Mouse (Mus musculus): Measurements from ENCODE around the gene Tmem56.
A peak's percentile ranks its signal among the peaks of the same experiment; 100 is the strongest.

Tmem56 gene

GRCm38 (mm10) chr3:121277009-121277408 is 5.9 kb downstream of the Tmem56 start:
- no peak for DNase-seq

- DNase-seq: no peak
Measured at GRCm38 (mm10) chr3:121274010-121274409, 8.9 kb downstream of the Tmem56 start.

GRCm38 (mm10) chr3:121272577-121272976 is 10.3 kb downstream of the Tmem56 start:
- no peak for DNase-seq

- DNase-seq: no peak
Measured at GRCm38 (mm10) chr3:121267283-121267682, 15.6 kb downstream of the Tmem56 start.

- no peak for DNase-seq
Measured at GRCm38 (mm10) chr3:121264242-121264641, 18.7 kb downstream of the Tmem56 start.

- peak; percentile 49 for DNase-seq
Measured at GRCm38 (mm10) chr3:121263205-121263548, 19.7 kb downstream of the Tmem56 start.

GRCm38 (mm10) chr3:121262521-121263204 is 20.2 kb downstream of the Tmem56 start:
- DNase-seq: peak; percentile 68

GRCm38 (mm10) chr3:121261939-121262520 is 20.9 kb downstream of the Tmem56 start:
- DNase-seq: no peak

- DNase-seq: no peak
Measured at GRCm38 (mm10) chr3:121261251-121261650, 21.6 kb downstream of the Tmem56 start.

GRCm38 (mm10) chr3:121260831-121261230 is 22.1 kb downstream of the Tmem56 start:
- no peak for DNase-seq

GRCm38 (mm10) chr3:121260041-121260440 is 22.9 kb downstream of the Tmem56 start:
- DNase-seq: no peak

GRCm38 (mm10) chr3:121258521-121259478 is 24.1 kb downstream of the Tmem56 start:
- DNase-seq: no peak

GRCm38 (mm10) chr3:121257418-121257817 is 25.5 kb downstream of the Tmem56 start:
- DNase-seq: no peak

- no peak for DNase-seq
Measured at GRCm38 (mm10) chr3:121256131-121256530, 26.8 kb downstream of the Tmem56 start.

GRCm38 (mm10) chr3:121255501-121255900 is 27.4 kb downstream of the Tmem56 start:
- DNase-seq: no peak

- DNase-seq: no peak
Measured at GRCm38 (mm10) chr3:121250576-121251433, 32.1 kb downstream of the Tmem56 start.

- DNase-seq: no peak
Measured at GRCm38 (mm10) chr3:121250048-121250447, 32.9 kb downstream of the Tmem56 start.

- DNase-seq: no peak
Measured at GRCm38 (mm10) chr3:121242941-121243340, 40.0 kb downstream of the Tmem56 start.

- no peak for DNase-seq
Measured at GRCm38 (mm10) chr3:121242111-121242936, 40.6 kb downstream of the Tmem56 start.

- DNase-seq: no peak
Measured at GRCm38 (mm10) chr3:121240362-121241040, 42.4 kb downstream of the Tmem56 start.

GRCm38 (mm10) chr3:121239096-121239495 is 43.8 kb downstream of the Tmem56 start:
- DNase-seq: no peak

Measured in thymus, postnatal 4 days (tissue).